Mouse (Mus musculus) forebrain, embryonic 13.5 days (tissue): Measurements from ENCODE around the gene Dhdds. TPM values are rescaled to one million over a fixed set of nuclear protein-coding genes. Genes with fewer than 3 reads are reported as not detected.
"Not testable (repeated sequence)": the region's sequence is repeated elsewhere in the genome, so short reads cannot be mapped to it uniquely, and the experiment has no call there.

ENCODE experiments used
- ATAC-seq: fragments of 200-750 bp; cut with Nextera tagmentation; 2 replicates; pipeline ENCODE4 v1.8.0; 2017
- H3K27ac ChIP-seq: fragments of 300-500 bp; sonication (generic); 2 replicates; pipeline ENCODE4 v1.5.1; 2015; ENCODE audit warnings: inconsistent platforms, mild to moderate bottlenecking, moderate library complexity
- H3K27me3 ChIP-seq: fragments of 300-500 bp; sonication (generic); 2 replicates; pipeline ENCODE4 v1.6.1; 2015; ENCODE audit warnings: mild to moderate bottlenecking, inconsistent platforms
- H3K36me3 ChIP-seq: fragments of 300-500 bp; sonication (generic); 2 replicates; pipeline ENCODE4 v1.6.1; 2015; ENCODE audit warnings: mild to moderate bottlenecking, inconsistent platforms; ENCODE audit not compliant: poor library complexity, severe bottlenecking
- H3K4me1 ChIP-seq: fragments of 300-500 bp; sonication (generic); 2 replicates; pipeline ENCODE4 v1.6.1; 2015; ENCODE audit warnings: inconsistent platforms
- H3K4me2 ChIP-seq: fragments of 300-500 bp; sonication (generic); 2 replicates; pipeline ENCODE4 v1.6.1; 2015; ENCODE audit warnings: inconsistent platforms, mild to moderate bottlenecking, moderate library complexity
- H3K4me3 ChIP-seq: fragments of 300-500 bp; sonication (generic); 2 replicates; pipeline ENCODE4 v1.5.1; 2015; ENCODE audit warnings: mild to moderate bottlenecking, inconsistent platforms
- H3K9ac ChIP-seq: fragments of 300-500 bp; sonication (generic); 2 replicates; pipeline ENCODE4 v1.6.1; 2015; ENCODE audit warnings: mild to moderate bottlenecking, inconsistent platforms
- H3K9me3 ChIP-seq: fragments of 300-500 bp; sonication (generic); replicated peaks from 2 replicates; pipeline ENCODE4 v1.6.1; 2016; ENCODE audit warnings: inconsistent platforms
- WGBS: fragments of 180-500 bp; shearing (Covaris S2); methylation state at CpG from one replicate; pipeline ENCODE4 v1.1.7; 2015; 5-methylcytosine and 5-hydroxymethylcytosine counted together
- polyA plus RNA-seq: library from polyadenylated mRNA; unstranded; fragments of >200 nt; fragmentation: Nextera tagmentation; extraction: Ambion mirVana; gene quantifications from 2 replicates; pipeline ENCODE4 v1.2.1, GENCODE M21; 2015

Gene Dhdds
- polyA plus RNA-seq, 1 experiment from 2014 or later: 47.1 TPM

DNA sequence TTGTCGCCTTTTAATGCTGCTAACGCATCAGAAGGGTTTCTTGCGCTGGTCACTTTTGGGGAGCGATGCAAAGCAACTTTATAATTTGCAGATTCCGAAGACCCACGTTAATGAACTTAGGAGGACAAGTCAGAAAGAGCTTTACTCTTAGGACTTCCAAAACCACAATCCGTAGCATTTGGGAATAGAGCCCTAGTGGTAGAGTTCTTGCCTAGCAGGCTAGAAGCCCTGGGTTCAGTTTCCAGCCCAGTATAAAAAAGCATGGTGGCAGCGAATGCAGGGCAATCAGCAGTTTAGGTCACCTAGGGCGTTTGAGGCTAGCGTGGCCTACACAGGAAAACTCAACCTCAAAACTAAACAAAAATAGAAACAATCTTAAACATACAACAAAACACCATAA lies 992 bp upstream of the Dhdds start:
- Histone ChIP-seq H3K4me2 (no peak overlapping the region), H3K27me3 (no peaks in the 10 kb centered on the region), H3K9me3 (no peaks in the 10 kb centered on the region), H3K4me3 (no peak overlapping the region), H3K27ac (no peak overlapping the region), H3K4me1 (peaks cover 51% of the 10 kb centered on the region), H3K36me3 (0 out of 2 replicates have a peak, but pooled peaks cover 3% of the 10 kb centered on the region), H3K9ac (no peak overlapping the region)
- ATAC-seq: no peak
- WGBS: 47% methylated on average over 10 of the region's 10 CpGs

DNA sequence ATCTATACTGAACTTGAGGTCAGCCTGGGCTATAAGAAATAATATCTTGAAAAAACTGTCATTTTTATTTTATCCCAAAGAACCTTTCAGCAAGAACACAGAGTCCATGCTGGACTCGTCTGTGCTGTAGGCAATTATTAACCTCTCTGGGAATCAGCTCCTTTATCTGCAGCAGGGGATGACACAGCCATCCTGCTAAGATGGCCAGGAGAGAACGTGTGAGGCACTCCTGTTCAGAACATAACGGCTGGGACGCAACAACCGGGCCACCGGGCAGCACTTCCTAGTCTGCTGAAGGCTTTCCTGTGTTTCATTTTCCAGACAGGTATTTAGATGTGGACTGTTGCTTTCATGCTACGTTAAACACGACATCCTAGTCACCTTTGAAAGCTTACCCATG lies 6.0 kb downstream of the Dhdds start:
- 91% methylated on average over 8 of the region's 8 CpGs for WGBS
- H3K4me1 ChIP-seq: peaks cover 6% of the 10 kb centered on the region
- ATAC-seq: no peak
- no peaks in the 10 kb centered on the region for H3K27me3 ChIP-seq
- H3K4me3 ChIP-seq: no peak overlapping the region
- H3K9me3 ChIP-seq: no peaks in the 10 kb centered on the region
- no peak overlapping the region for H3K27ac ChIP-seq
- peaks cover 68% of the 10 kb centered on the region for H3K36me3 ChIP-seq
- no peak overlapping the region for H3K9ac ChIP-seq
- H3K4me2 ChIP-seq: no peak overlapping the region

GRCm38 (mm10) chr4:133991087-133991660 lies 9.5 kb downstream of the Dhdds start:
- no peaks in the 10 kb centered on the region for H3K4me1 ChIP-seq
- peaks cover 91% of the 10 kb centered on the region for H3K36me3 ChIP-seq
- H3K9me3 ChIP-seq: no peaks in the 10 kb centered on the region
- H3K9ac ChIP-seq: no peak overlapping the region
- no peak overlapping the region for H3K4me3 ChIP-seq
- 89% methylated on average over 13 of the region's 13 CpGs for WGBS
- no peak overlapping the region for H3K27ac ChIP-seq
- no peak overlapping the region for H3K4me2 ChIP-seq
- no peak for ATAC-seq
- no peaks in the 10 kb centered on the region for H3K27me3 ChIP-seq

DNA sequence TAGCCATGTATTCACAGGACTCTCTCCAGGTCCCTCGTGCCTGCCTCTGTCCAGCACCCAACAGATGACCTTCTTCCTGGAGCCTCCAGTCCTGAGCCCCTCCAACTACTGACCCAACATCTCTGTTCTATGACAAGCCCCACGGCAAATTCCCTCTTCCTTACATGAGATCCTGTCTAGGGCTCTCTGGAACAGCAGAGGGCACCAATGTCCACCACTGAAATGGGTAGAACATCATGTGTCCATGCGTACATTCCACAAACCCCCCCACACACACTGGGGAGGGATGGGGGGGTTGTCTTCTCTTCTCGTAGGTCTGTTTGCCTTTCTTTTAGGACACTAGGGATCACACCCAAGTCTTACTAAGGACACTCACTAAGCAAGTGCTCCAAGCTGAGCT lies 10.7 kb downstream of the Dhdds start:
- H3K9ac ChIP-seq: no peak overlapping the region
- H3K4me3 ChIP-seq: no peak overlapping the region
- peaks cover 86% of the 10 kb centered on the region for H3K36me3 ChIP-seq
- H3K4me1 ChIP-seq: no peaks in the 10 kb centered on the region
- no peak overlapping the region for H3K4me2 ChIP-seq
- H3K9me3 ChIP-seq: no peaks in the 10 kb centered on the region
- no peaks in the 10 kb centered on the region for H3K27me3 ChIP-seq
- 63% methylated on average over 4 of the region's 4 CpGs for WGBS
- H3K27ac ChIP-seq: no peak overlapping the region
- ATAC-seq: no peak

DNA sequence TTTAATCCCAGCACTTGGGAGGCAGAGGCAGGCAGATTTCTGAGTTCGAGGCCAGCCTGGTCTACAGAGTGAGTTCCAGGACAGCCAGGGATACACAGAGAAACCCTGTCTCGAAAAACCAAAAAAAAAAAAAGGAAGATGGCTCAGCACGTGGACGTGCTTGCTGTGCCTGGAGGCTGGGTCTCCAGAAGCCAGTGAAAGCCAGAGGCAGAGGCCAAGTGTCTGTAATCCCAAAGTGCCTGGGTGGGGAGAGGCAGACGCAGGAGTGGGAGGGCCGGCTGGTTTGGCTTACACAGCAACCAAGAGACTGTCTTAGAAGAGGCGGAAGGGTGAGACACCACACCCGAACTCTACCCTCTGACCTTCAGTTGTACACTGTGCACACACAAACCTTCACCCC lies 12.4 kb downstream of the Dhdds start:
- not testable (repeated sequence) for H3K4me3 ChIP-seq, ATAC-seq, H3K9ac ChIP-seq, H3K4me1 ChIP-seq, H3K27ac ChIP-seq, H3K27me3 ChIP-seq, H3K4me2 ChIP-seq, H3K9me3 ChIP-seq
- WGBS: 91% methylated on average over 8 of the region's 8 CpGs
- H3K36me3 ChIP-seq: peaks cover 75% of the 10 kb centered on the region

GRCm38 (mm10) chr4:133982936-133983335 lies 17.8 kb downstream of the Dhdds start:
- H3K27me3 ChIP-seq: no peaks in the 10 kb centered on the region
- no peaks in the 10 kb centered on the region for H3K9me3 ChIP-seq
- H3K9ac ChIP-seq: no peak overlapping the region
- WGBS: 80% methylated on average over 13 of the region's 13 CpGs
- H3K27ac ChIP-seq: no peak overlapping the region
- peaks cover 76% of the 10 kb centered on the region for H3K36me3 ChIP-seq
- H3K4me2 ChIP-seq: no peak overlapping the region
- H3K4me3 ChIP-seq: no peak overlapping the region
- H3K4me1 ChIP-seq: no peaks in the 10 kb centered on the region
- ATAC-seq: no peak

- H3K4me2 ChIP-seq: no peak overlapping the region
- 91% methylated on average over 5 of the region's 5 CpGs for WGBS
- no peaks in the 10 kb centered on the region for H3K27me3 ChIP-seq
- H3K9me3 ChIP-seq: no peaks in the 10 kb centered on the region
- ATAC-seq: no peak
- no peak overlapping the region for H3K9ac ChIP-seq
- H3K36me3 ChIP-seq: peaks cover 74% of the 10 kb centered on the region
- H3K4me3 ChIP-seq: no peak overlapping the region
- no peaks in the 10 kb centered on the region for H3K4me1 ChIP-seq
- H3K27ac ChIP-seq: no peak overlapping the region
Measured at GRCm38 (mm10) chr4:133980496-133980895, 20.2 kb downstream of the Dhdds start.

- H3K9me3 ChIP-seq: no peaks in the 10 kb centered on the region
- H3K4me2 ChIP-seq: no peak overlapping the region
- H3K9ac ChIP-seq: no peak overlapping the region
- no peak overlapping the region for H3K27ac ChIP-seq
- H3K4me3 ChIP-seq: no peak overlapping the region
- ATAC-seq: no peak
- WGBS: 95% methylated on average over 10 of the region's 10 CpGs
- peaks cover 79% of the 10 kb centered on the region for H3K36me3 ChIP-seq
- no peaks in the 10 kb centered on the region for H3K4me1 ChIP-seq
- H3K27me3 ChIP-seq: no peaks in the 10 kb centered on the region
Measured at GRCm38 (mm10) chr4:133978021-133978711, 22.6 kb downstream of the Dhdds start.

DNA sequence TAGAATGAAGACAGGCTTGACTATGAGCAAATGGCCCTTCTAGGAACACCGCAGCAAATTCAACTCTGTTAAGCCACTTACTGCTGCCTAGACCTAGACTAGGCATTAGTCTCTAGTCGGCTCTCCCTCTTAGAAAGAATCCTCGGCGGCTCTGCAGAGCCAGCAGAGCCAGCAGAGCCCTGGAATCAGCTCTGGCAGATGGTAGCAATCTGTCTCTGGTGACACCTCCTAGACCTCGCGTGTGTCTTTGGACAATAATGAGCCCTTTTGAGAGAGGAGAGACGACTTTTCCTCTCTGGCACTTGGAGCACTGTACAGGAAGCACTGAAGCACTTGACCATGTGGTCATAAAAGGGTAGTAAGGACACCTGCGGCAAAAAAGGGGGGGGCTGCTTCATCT lies 29.0 kb downstream of the Dhdds start:
- H3K4me1 ChIP-seq: peaks cover 41% of the 10 kb centered on the region
- no peaks in the 10 kb centered on the region for H3K9me3 ChIP-seq
- 73% methylated on average over 8 of the region's 8 CpGs for WGBS
- no peak overlapping the region for H3K4me2 ChIP-seq
- ATAC-seq: no peak
- no peak overlapping the region for H3K4me3 ChIP-seq
- H3K9ac ChIP-seq: no peak overlapping the region
- no peaks in the 10 kb centered on the region for H3K27me3 ChIP-seq
- peaks cover 28% of the 10 kb centered on the region for H3K36me3 ChIP-seq
- H3K27ac ChIP-seq: peak overlapping the region; percentile 99

DNA sequence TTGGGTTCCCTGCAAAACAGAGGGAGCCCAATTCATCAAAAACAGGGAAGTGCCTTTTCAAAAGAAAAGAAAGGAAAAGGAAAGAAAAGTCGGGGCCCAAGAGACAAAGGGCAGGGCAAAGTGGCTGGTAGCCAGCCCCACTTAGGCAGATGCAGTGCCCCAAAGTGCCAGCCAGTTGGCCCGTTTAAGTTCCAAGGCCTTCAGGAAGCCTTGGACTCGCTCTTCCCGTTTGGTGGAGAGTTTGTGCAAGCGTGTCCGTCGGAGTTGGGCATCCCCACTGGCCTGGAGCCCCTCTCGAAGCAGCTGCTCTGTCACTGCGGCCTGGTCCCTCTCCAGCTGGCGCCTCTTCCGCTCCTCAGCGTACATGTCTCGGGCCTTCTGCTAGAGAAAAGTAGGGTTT lies 29.8 kb downstream of the Dhdds start:
- Histone ChIP-seq H3K4me1 (peaks cover 50% of the 10 kb centered on the region), H3K36me3 (peaks cover 28% of the 10 kb centered on the region), H3K4me2 (peak overlapping the region; percentile 12; the same call in 1 of the 2 replicates), H3K9ac (0 out of 2 replicates have a peak overlapping the region, but pooled peaks have one; percentile 4), H3K4me3 (no peak overlapping the region), H3K27me3 (no peaks in the 10 kb centered on the region), H3K27ac (peak overlapping the region; percentile 99), H3K9me3 (no peaks in the 10 kb centered on the region)
- no peak for ATAC-seq
- 60% methylated on average over 13 of the region's 13 CpGs for WGBS

DNA sequence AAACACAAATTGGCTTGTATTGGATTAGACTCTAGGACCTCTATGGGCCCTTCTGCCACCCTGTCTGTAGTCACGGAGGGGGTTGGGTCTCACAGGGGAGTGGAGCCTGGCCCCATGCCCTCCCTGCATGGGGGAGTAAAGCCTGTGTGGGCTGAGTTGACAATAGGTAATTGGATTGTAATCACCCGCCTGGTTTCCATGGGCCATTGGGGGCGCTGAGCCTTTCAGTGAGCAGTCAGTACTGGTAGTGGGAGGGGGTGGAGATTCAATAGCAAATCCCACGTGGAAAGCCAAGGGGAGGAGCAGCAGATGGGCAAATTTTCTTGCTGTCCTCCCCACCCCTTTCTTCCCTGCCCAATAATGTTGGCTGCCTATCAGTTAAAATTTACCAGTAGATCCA lies 30.5 kb downstream of the Dhdds start:
- H3K36me3 ChIP-seq: peaks cover 31% of the 10 kb centered on the region
- ATAC-seq: peak; percentile 14; the same call in 1 of the 2 replicates
- H3K4me2 ChIP-seq: peak overlapping the region; percentile 98
- H3K4me3 ChIP-seq: no peak overlapping the region
- H3K27ac ChIP-seq: peak overlapping the region; percentile 99
- no peaks in the 10 kb centered on the region for H3K9me3 ChIP-seq
- H3K27me3 ChIP-seq: no peaks in the 10 kb centered on the region
- WGBS: 4% methylated on average over 4 of the region's 4 CpGs
- 0 out of 2 replicates have a peak overlapping the region, but pooled peaks have one; percentile 8 for H3K9ac ChIP-seq
- peaks cover 55% of the 10 kb centered on the region for H3K4me1 ChIP-seq

- 33% methylated on average over 8 of the region's 8 CpGs for WGBS
- peak overlapping the region; percentile 98 for H3K4me2 ChIP-seq
- no peaks in the 10 kb centered on the region for H3K9me3 ChIP-seq
- peak; percentile 19 for ATAC-seq
- peak overlapping the region; percentile 76 for H3K4me3 ChIP-seq
- peak overlapping the region; percentile 99 for H3K27ac ChIP-seq
- peak overlapping the region; percentile 97 for H3K9ac ChIP-seq
- peaks cover 58% of the 10 kb centered on the region for H3K4me1 ChIP-seq
- no peaks in the 10 kb centered on the region for H3K27me3 ChIP-seq
- peaks cover 26% of the 10 kb centered on the region for H3K36me3 ChIP-seq
Measured at GRCm38 (mm10) chr4:133969114-133969770, 31.5 kb downstream of the Dhdds start.
